Mouse (Mus musculus) midbrain, embryonic 15.5 days (tissue): ENCODE measurements at regions not wholly inside any gene's neighbourhood (a gene's known extent, or its start where the extent isn't known, plus 50 kb on each side); places are given as distances from the start of the nearest gene placed in this dataset.

ENCODE experiments used
- ATAC-seq: fragments of 200-750 bp; cut with Nextera tagmentation; replicated peaks from 2 replicates; pipeline ENCODE4 v1.8.0; 2017; ENCODE audit warnings: moderate TSS enrichment
- H3K27ac ChIP-seq: fragments of 300-500 bp; sonication (generic); 2 replicates; pipeline ENCODE4 v1.5.1; 2015; ENCODE audit warnings: mild to moderate bottlenecking, inconsistent platforms
- H3K27me3 ChIP-seq: fragments of 300-500 bp; sonication (generic); replicated peaks from 2 replicates; pipeline ENCODE4 v1.6.1; 2015; ENCODE audit warnings: inconsistent platforms
- H3K36me3 ChIP-seq: fragments of 300-500 bp; sonication (generic); replicated peaks from 2 replicates; pipeline ENCODE4 v1.6.1; 2015; ENCODE audit warnings: inconsistent platforms
- H3K4me1 ChIP-seq: fragments of 300-500 bp; sonication (generic); 2 replicates; pipeline ENCODE4 v1.6.1; 2015; ENCODE audit warnings: inconsistent platforms
- H3K4me2 ChIP-seq: fragments of 300-500 bp; sonication (generic); 2 replicates; pipeline ENCODE4 v1.6.1; 2015; ENCODE audit warnings: inconsistent platforms, mild to moderate bottlenecking, moderate library complexity
- H3K4me3 ChIP-seq: fragments of 300-500 bp; sonication (generic); 2 replicates; pipeline ENCODE4 v1.5.1; 2015; ENCODE audit warnings: mild to moderate bottlenecking, inconsistent platforms
- H3K9ac ChIP-seq: fragments of 300-500 bp; sonication (generic); 2 replicates; pipeline ENCODE4 v1.6.1; 2015; ENCODE audit warnings: mild to moderate bottlenecking, inconsistent platforms
- H3K9me3 ChIP-seq: fragments of 300-500 bp; sonication (generic); 2 replicates; pipeline ENCODE4 v1.6.1; 2016; ENCODE audit warnings: inconsistent platforms
- WGBS: fragments of 180-500 bp; shearing (Covaris S2); methylation state at CpG from one replicate; pipeline ENCODE4 v1.1.7; 2015; ENCODE audit warnings: mixed read lengths; 5-methylcytosine and 5-hydroxymethylcytosine counted together

- H3K27me3 ChIP-seq = no peaks in the 10 kb centered on the region
- WGBS = 6% methylated on average over 3 of the region's 3 CpGs
- H3K9me3 ChIP-seq = no peaks in the 10 kb centered on the region
- ATAC-seq = 0 out of 2 replicates have a peak, but pooled peaks have one; percentile 0
- H3K9ac ChIP-seq = no peak overlapping the region
- H3K4me2 ChIP-seq = peak overlapping the region; percentile 29
- no peaks in the 10 kb centered on the region for H3K36me3 ChIP-seq
- peaks cover 48% of the 10 kb centered on the region for H3K4me1 ChIP-seq
- no peak overlapping the region for H3K4me3 ChIP-seq
- H3K27ac ChIP-seq = peak overlapping the region; percentile 94
Observed at GRCm38 (mm10) chr8:126538136-126538535, 55.6 kb downstream of the Irf2bp2 start.

- H3K9ac ChIP-seq = no peak overlapping the region
- peaks cover 48% of the 10 kb centered on the region for H3K4me1 ChIP-seq
- H3K4me2 ChIP-seq = peak overlapping the region; percentile 23; the same call in 1 of the 2 replicates
- under 1% methylated on average over 6 of the region's 6 CpGs for WGBS
- no peaks in the 10 kb centered on the region for H3K27me3 ChIP-seq
- no peaks in the 10 kb centered on the region for H3K9me3 ChIP-seq
- no peak overlapping the region for H3K4me3 ChIP-seq
- peak overlapping the region; percentile 94 for H3K27ac ChIP-seq
- no peaks in the 10 kb centered on the region for H3K36me3 ChIP-seq
- peak; percentile 82 for ATAC-seq
Observed at GRCm38 (mm10) chr8:126536928-126537618, 56.7 kb downstream of the Irf2bp2 start.

GRCm38 (mm10) chr8:126536132-126536927, 57.5 kb downstream of the Irf2bp2 start:
- Histone ChIP-seq H3K9me3 (no peaks in the 10 kb centered on the region), H3K27ac (peak overlapping the region; percentile 94), H3K4me3 (no peak overlapping the region), H3K4me2 (peak overlapping the region; percentile 23), H3K27me3 (no peaks in the 10 kb centered on the region), H3K4me1 (peaks cover 46% of the 10 kb centered on the region), H3K9ac (no peak overlapping the region), H3K36me3 (no peaks in the 10 kb centered on the region)
- 9% methylated on average over 11 of the region's 11 CpGs for whole genome bisulfite sequencing
- ATAC-seq = peak; percentile 31

GRCm38 (mm10) chr8:126532284-126532974, 57.6 kb upstream of the Tarbp1 start:
- 36% methylated on average over 7 of the region's 7 CpGs for WGBS
- Histone ChIP-seq H3K4me3 (no peak overlapping the region), H3K36me3 (no peaks in the 10 kb centered on the region), H3K4me2 (no peak overlapping the region), H3K27ac (no peak overlapping the region), H3K4me1 (peaks cover 22% of the 10 kb centered on the region), H3K9ac (no peak overlapping the region), H3K9me3 (no peaks in the 10 kb centered on the region), H3K27me3 (no peaks in the 10 kb centered on the region)
- no peak for ATAC-seq

- H3K4me2 ChIP-seq = no peak overlapping the region
- H3K4me1 ChIP-seq = peaks cover 14% of the 10 kb centered on the region
- no peak for ATAC-seq
- H3K27ac ChIP-seq = no peak overlapping the region
- no peaks in the 10 kb centered on the region for H3K36me3 ChIP-seq
- no peaks in the 10 kb centered on the region for H3K9me3 ChIP-seq
- no peak overlapping the region for H3K4me3 ChIP-seq
- no peaks in the 10 kb centered on the region for H3K27me3 ChIP-seq
- no peak overlapping the region for H3K9ac ChIP-seq
- WGBS = 82% methylated on average over 7 of the region's 7 CpGs
Observed at GRCm38 (mm10) chr8:126531459-126531858, 56.6 kb upstream of the Tarbp1 start.

DNA sequence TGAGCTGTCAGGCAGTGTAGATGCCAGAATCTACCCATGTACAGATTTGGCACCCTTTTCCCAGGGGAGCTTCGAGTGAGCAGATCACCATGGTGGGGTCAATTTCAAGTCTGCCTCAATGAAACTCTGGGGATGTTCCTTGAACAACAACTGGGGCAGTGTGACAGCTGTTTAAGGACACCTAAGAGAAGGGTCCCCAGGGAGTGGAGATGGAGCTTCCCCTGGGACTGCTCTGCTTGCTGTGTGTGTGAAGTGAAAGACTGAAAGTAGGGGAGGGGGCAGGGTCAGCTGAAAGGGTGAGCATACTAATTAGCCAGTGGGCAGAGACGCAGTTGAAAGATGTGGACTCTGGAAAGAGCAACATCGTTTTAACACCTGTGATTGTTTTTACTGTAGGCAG, 54.5 kb upstream of the Tarbp1 start:
- no peak for ATAC-seq
- peaks cover 4% of the 10 kb centered on the region for H3K4me1 ChIP-seq
- H3K27me3 ChIP-seq = no peaks in the 10 kb centered on the region
- no peaks in the 10 kb centered on the region for H3K36me3 ChIP-seq
- WGBS = 61% methylated on average over 3 of the region's 3 CpGs
- no peak overlapping the region for H3K27ac ChIP-seq
- H3K4me2 ChIP-seq = no peak overlapping the region
- no peak overlapping the region for H3K9ac ChIP-seq
- H3K4me3 ChIP-seq = no peak overlapping the region
- no peaks in the 10 kb centered on the region for H3K9me3 ChIP-seq

DNA sequence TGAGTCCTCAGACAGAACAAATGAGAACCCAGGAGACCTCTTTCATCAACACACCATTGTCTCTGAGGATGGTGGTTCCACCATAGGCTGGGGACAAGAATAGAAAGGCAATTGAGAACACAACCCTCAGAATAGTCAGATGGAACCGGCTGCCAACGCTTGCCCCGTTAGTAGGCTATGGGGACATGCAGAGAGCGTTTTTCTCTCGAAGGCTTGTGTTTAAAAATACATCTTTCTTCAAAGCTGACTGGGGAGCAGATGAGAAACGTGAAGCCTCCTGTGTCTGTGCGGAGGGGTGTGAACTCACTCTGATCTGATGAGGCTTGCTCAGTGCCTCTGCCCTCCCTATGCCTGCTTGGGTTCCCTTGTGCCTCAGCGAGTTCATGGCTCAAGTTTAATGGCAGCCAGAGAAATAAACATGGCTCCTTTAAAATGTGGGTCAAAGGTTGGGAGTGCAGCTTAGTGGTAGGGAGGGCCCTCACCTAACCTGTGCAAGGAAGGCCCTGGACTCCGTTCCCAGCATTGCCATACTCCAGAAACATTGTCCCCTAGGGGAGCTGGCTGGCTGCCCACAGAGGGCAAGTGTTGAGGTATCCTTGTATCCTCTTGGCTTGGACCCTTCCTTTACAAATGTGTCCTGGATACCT, 53.7 kb upstream of the Tarbp1 start:
- H3K9ac ChIP-seq = no peak overlapping the region
- H3K27me3 ChIP-seq = no peaks in the 10 kb centered on the region
- H3K4me1 ChIP-seq = peaks cover 4% of the 10 kb centered on the region
- no peak for ATAC-seq
- 65% methylated on average over 9 of the region's 9 CpGs for WGBS
- no peak overlapping the region for H3K4me2 ChIP-seq
- no peak overlapping the region for H3K27ac ChIP-seq
- no peaks in the 10 kb centered on the region for H3K9me3 ChIP-seq
- H3K4me3 ChIP-seq = no peak overlapping the region
- no peaks in the 10 kb centered on the region for H3K36me3 ChIP-seq

DNA sequence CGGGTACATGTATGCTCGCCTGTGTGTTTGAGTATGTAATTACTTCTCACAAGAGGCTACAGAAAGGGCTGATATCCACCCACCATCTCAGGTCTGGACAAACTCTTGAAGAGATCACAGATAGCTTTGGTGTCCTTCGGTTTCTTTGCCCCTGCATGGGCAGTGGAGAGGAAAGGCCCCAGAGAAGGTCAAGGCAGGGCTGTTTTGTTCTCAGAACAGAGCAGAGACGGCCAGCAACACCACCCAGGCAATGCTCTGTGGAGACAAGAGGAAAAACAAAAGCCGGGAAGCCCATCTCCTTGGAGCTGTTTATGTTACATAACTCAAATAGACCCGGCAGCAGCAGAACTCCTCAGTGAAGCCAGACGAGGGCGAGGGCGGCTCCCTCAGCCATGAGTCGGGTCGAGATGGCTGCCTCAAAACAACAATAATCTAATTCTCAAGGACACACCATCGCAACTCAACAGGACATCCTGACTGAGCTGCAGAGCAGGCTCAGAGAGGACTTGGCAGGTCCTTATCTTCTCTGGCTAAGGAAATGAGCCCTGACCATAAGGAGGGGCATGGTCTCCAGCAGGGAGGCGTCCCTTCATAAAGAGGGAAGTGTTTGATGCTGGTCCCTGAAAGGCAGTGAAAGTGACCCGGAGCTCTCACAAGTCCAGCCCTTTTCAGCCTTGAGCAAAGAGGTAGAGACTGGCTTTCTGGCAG, 52.2 kb upstream of the Tarbp1 start:
- no peak for ATAC-seq
- 65% methylated on average over 14 of the region's 14 CpGs for WGBS
- no peak overlapping the region for H3K27ac ChIP-seq

DNA sequence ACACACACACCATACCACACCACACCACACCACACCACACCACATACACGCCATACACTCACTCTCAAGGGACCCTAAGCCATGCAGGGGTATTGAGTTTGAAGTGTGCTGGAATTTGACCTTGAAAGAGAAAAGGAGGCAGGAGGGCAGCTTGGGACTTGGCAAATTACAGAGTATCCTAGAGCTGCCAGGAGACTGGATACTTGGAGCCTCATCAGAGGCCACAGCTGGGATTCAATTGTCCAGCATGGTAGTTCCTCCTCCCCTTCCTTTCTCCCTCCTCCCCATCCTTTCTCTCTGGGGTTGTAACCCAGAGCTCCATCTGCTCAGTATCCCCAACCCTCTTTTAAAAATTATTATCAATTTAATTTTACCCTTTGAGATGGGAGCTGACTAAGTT, 50.7 kb upstream of the Tarbp1 start:
- no peaks in the 10 kb centered on the region for H3K9me3 ChIP-seq
- no peak overlapping the region for H3K9ac ChIP-seq
- H3K27me3 ChIP-seq = no peaks in the 10 kb centered on the region
- ATAC-seq = 0 out of 2 replicates have a peak, but pooled peaks have one; percentile 43
- no peak overlapping the region for H3K4me2 ChIP-seq
- no peak overlapping the region for H3K4me3 ChIP-seq
- no peak overlapping the region for H3K27ac ChIP-seq
- peaks cover 7% of the 10 kb centered on the region for H3K4me1 ChIP-seq
- no peaks in the 10 kb centered on the region for H3K36me3 ChIP-seq
- WGBS = 89% methylated on average over 1 of the region's 1 CpGs

More for the DNA sequence above, 52.2 kb upstream of the Tarbp1 start:
- no peaks in the 10 kb centered on the region for H3K27me3 ChIP-seq
- H3K4me3 ChIP-seq = no peak overlapping the region
- no peaks in the 10 kb centered on the region for H3K36me3 ChIP-seq
- peaks cover 7% of the 10 kb centered on the region for H3K4me1 ChIP-seq
- H3K9ac ChIP-seq = no peak overlapping the region
- no peak overlapping the region for H3K4me2 ChIP-seq
- no peaks in the 10 kb centered on the region for H3K9me3 ChIP-seq
